Mouse (Mus musculus) limb, embryonic 12.5 days (tissue): ENCODE measurements around the gene Arhgap42. TPM values are rescaled to one million over a fixed set of nuclear protein-coding genes. Genes with fewer than 3 reads are reported as not detected.

Experiments used
- ATAC-seq: fragments of 200-750 bp; cut with Nextera tagmentation; 2 replicates; pipeline ENCODE4 v1.8.0; 2017; ENCODE audit warnings: low read depth, moderate TSS enrichment; ENCODE audit not compliant: insufficient number of reproducible peaks, insufficient read depth, low FRiP score, low TSS enrichment
- H3K27ac ChIP-seq: fragments of 300-500 bp; sonication (generic); 2 replicates; pipeline ENCODE4 v1.5.1; 2016; ENCODE audit warnings: mild to moderate bottlenecking, moderate library complexity
- H3K27me3 ChIP-seq: fragments of 300-500 bp; sonication (generic); 2 replicates; pipeline ENCODE4 v1.6.1; 2016; ENCODE audit warnings: mild to moderate bottlenecking, moderate library complexity
- H3K36me3 ChIP-seq: fragments of 300-500 bp; sonication (generic); 2 replicates; pipeline ENCODE4 v1.6.1; 2016; ENCODE audit warnings: mild to moderate bottlenecking, moderate library complexity
- H3K4me1 ChIP-seq: fragments of 300-500 bp; sonication (generic); replicated peaks from 2 replicates; pipeline ENCODE4 v1.6.1; 2016
- H3K4me2 ChIP-seq: fragments of 300-500 bp; sonication (generic); 2 replicates; pipeline ENCODE4 v1.6.1; 2016; ENCODE audit warnings: mild to moderate bottlenecking, moderate library complexity
- H3K4me3 ChIP-seq: fragments of 300-500 bp; sonication (generic); replicated peaks from 2 replicates; pipeline ENCODE4 v1.5.1; 2016; ENCODE audit warnings: mild to moderate bottlenecking
- H3K9ac ChIP-seq: fragments of 300-500 bp; sonication (generic); replicated peaks from 2 replicates; pipeline ENCODE4 v1.6.1; 2016; ENCODE audit warnings: mild to moderate bottlenecking, moderate library complexity
- H3K9me3 ChIP-seq: fragments of 300-500 bp; sonication (generic); 2 replicates; pipeline ENCODE4 v1.6.1; 2016; ENCODE audit warnings: mild to moderate bottlenecking, moderate library complexity
- WGBS: fragments of 180-500 bp; shearing (Covaris S2); methylation state at CpG from one replicate; pipeline ENCODE4 v1.1.7; 2016; 5-methylcytosine and 5-hydroxymethylcytosine counted together
- polyA plus RNA-seq: library from polyadenylated mRNA; unstranded; fragments of >200 nt; fragmentation: Nextera tagmentation; extraction: Ambion mirVana; gene quantifications from 2 replicates; pipeline ENCODE4 v1.2.1, GENCODE M21; 2016

Arhgap42 gene
- polyA plus RNA-seq, 1 experiment from 2014 or later = 56.8 TPM

GRCm38 (mm10) chr9:9101055-9101454 lies 137.8 kb downstream of the Arhgap42 start:
- Histone ChIP-seq H3K9me3 (no peaks in the 10 kb centered on the region), H3K27ac (no peak overlapping the region), H3K4me1 (no peaks in the 10 kb centered on the region), H3K36me3 (no peaks in the 10 kb centered on the region), H3K9ac (no peak overlapping the region), H3K27me3 (no peaks in the 10 kb centered on the region), H3K4me3 (no peak overlapping the region), H3K4me2 (no peak overlapping the region)
- no peak for ATAC-seq
- 87% methylated on average over 4 of the region's 4 CpGs for WGBS

- no peak overlapping the region for H3K4me2 ChIP-seq
- H3K9ac ChIP-seq = no peak overlapping the region
- no peaks in the 10 kb centered on the region for H3K36me3 ChIP-seq
- H3K9me3 ChIP-seq = no peaks in the 10 kb centered on the region
- no peak overlapping the region for H3K27ac ChIP-seq
- ATAC-seq = no peak
- H3K4me3 ChIP-seq = no peak overlapping the region
- H3K27me3 ChIP-seq = no peaks in the 10 kb centered on the region
- whole genome bisulfite sequencing = 96% methylated on average over 4 of the region's 4 CpGs
- peaks cover 5% of the 10 kb centered on the region; the same call in 1 of the 2 replicates for H3K4me1 ChIP-seq
These were observed 141.1 kb downstream of the Arhgap42 start for GRCm38 (mm10) chr9:9097835-9098234.

GRCm38 (mm10) chr9:9096761-9097160 lies 142.1 kb downstream of the Arhgap42 start:
- Histone ChIP-seq H3K36me3 (no peaks in the 10 kb centered on the region), H3K4me2 (no peak overlapping the region), H3K27me3 (no peaks in the 10 kb centered on the region), H3K9me3 (no peaks in the 10 kb centered on the region), H3K4me3 (no peak overlapping the region), H3K4me1 (peaks cover 7% of the 10 kb centered on the region; the same call in 1 of the 2 replicates), H3K27ac (no peak overlapping the region), H3K9ac (no peak overlapping the region)
- no peak for ATAC-seq
- WGBS = 56% methylated on average over 1 of the region's 1 CpGs

DNA sequence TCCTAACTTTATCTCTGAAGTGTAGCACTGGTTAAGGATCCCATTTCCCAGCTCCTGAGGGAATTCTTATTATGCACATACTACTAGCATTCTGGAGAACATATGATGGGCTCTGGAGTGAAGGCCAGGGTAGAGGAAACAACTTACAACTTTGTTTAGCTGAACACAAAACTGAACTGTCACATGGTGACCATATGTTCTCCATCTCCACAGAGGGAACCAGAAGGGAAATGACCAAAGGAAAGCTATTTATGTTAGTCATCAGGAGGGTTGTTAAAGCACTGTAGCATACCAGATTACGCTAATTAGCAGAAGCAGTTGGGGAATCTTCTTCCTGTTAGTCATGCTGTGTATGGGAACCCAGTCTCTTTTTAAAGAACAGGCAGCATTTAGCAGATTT lies 145.8 kb downstream of the Arhgap42 start:
- Histone ChIP-seq H3K9me3 (no peaks in the 10 kb centered on the region), H3K27me3 (no peaks in the 10 kb centered on the region), H3K4me1 (peaks cover 7% of the 10 kb centered on the region; the same call in 1 of the 2 replicates), H3K4me2 (no peak overlapping the region), H3K4me3 (no peak overlapping the region), H3K27ac (no peak overlapping the region), H3K36me3 (no peaks in the 10 kb centered on the region), H3K9ac (no peak overlapping the region)
- WGBS = 23% methylated on average over 1 of the region's 1 CpGs
- ATAC-seq = 0 out of 2 replicates have a peak, but pooled peaks have one; percentile 37

DNA sequence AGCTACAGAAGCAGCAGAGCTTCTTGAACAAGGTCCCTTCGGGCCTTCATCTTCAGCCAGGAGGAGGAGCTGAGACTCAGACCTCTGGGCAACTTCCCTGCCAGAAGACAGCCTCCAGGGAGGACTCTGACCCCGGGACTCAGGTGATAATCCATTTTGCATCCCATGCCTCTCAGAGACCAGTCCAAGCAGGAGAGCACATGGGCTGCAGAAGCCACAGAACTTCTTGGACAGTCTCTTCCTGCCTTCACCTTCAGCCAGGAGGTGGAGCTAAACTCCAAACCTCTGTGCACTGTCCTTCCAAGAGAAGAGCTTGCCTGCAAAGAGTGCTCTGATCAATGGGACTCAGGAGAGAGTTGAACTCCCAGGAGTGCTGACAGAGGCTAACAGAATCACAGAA lies 155.5 kb downstream of the Arhgap42 start:
- Histone ChIP-seq H3K27ac (no peak overlapping the region), H3K4me1 (no peaks in the 10 kb centered on the region), H3K9me3 (no peaks in the 10 kb centered on the region), H3K9ac (no peak overlapping the region), H3K4me3 (no peak overlapping the region), H3K4me2 (no peak overlapping the region), H3K27me3 (no peaks in the 10 kb centered on the region), H3K36me3 (no peaks in the 10 kb centered on the region)
- no peak for ATAC-seq
- 67% methylated on average over 2 of the region's 2 CpGs for WGBS

GRCm38 (mm10) chr9:9052920-9053319 lies 186.0 kb downstream of the Arhgap42 start:
- H3K27me3 ChIP-seq = no peaks in the 10 kb centered on the region
- no peaks in the 10 kb centered on the region; the same call in 1 of the 2 replicates for H3K4me1 ChIP-seq
- no peak for ATAC-seq
- H3K9me3 ChIP-seq = no peaks in the 10 kb centered on the region; the same call in 1 of the 2 replicates
- no peak overlapping the region for H3K4me3 ChIP-seq
- no peak overlapping the region for H3K4me2 ChIP-seq
- H3K27ac ChIP-seq = no peak overlapping the region
- peaks cover 25% of the 10 kb centered on the region for H3K36me3 ChIP-seq
- no peak overlapping the region for H3K9ac ChIP-seq

DNA sequence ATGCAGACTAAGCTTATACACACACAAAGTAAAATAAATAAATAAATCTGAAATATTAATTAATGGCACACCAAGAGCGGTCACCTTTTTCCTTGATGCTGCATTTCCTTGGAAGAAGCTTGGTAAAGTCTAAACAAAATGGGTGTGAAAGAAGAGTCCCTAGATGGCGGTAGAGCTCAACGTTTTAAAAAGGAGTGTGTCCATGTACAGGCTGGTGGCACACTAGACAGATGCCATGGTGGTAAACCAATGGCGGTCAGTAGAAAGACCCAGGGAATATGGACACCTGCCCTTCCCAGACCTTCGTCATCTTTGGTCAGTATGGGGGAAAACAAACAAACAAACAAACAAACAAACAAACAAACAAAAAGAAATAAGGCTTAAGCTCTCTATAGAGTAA lies 187.7 kb downstream of the Arhgap42 start:
- H3K4me2 ChIP-seq = no peak overlapping the region
- H3K36me3 ChIP-seq = peaks cover 18% of the 10 kb centered on the region
- H3K4me1 ChIP-seq = no peaks in the 10 kb centered on the region; the same call in 1 of the 2 replicates
- H3K4me3 ChIP-seq = no peak overlapping the region
- ATAC-seq = no peak
- H3K9ac ChIP-seq = no peak overlapping the region
- no peaks in the 10 kb centered on the region for H3K27me3 ChIP-seq
- no peaks in the 10 kb centered on the region; the same call in 1 of the 2 replicates for H3K9me3 ChIP-seq
- no peak overlapping the region for H3K27ac ChIP-seq
- 56% methylated on average over 5 of the region's 5 CpGs for WGBS

DNA sequence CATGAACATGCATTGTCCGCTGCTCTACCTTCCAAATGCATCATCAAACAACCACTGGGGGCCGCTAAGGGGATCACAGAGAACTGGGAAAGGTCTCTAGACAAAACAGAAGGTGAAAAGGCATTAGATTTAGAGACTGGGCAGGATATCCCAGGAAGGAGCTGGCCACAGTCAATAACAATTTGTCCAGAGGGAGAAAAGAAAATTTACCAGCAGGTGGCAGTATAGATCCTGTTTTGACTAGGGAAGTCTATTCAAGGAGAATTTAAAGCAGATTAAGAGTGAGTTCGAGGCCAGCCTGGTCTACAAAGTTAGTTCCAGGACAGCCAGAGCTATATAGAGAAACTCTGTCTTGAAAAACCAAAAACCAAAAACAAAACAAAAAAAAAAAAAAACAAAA lies 189.7 kb downstream of the Arhgap42 start:
- Histone ChIP-seq H3K4me3 (no peak overlapping the region), H3K36me3 (peaks cover 29% of the 10 kb centered on the region), H3K27me3 (no peaks in the 10 kb centered on the region), H3K9ac (no peak overlapping the region), H3K9me3 (no peaks in the 10 kb centered on the region), H3K4me1 (no peaks in the 10 kb centered on the region; the same call in 1 of the 2 replicates), H3K4me2 (no peak overlapping the region), H3K27ac (no peak overlapping the region)
- WGBS = 49% methylated on average over 3 of the region's 3 CpGs
- ATAC-seq = no peak

DNA sequence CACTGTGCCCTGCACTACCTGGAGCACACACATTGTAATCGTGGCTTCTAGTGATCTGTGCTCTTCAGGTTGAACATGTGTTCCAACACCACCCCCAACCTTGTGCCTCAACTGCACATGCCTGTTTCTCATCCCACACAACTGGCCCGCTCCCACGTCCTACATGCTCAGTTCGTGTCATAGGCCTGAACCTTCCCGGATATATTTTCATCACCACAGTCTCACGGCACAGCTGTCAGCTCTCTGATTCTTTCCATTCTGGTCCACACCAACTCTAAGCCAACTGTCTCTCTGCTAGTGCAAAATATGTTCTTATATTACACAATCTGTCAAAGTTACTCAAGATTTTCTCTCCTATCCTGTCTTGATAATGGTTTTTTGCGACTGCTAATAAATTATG lies 197.9 kb downstream of the Arhgap42 start:
- Histone ChIP-seq H3K27me3 (no peaks in the 10 kb centered on the region), H3K9ac (no peak overlapping the region), H3K27ac (no peak overlapping the region), H3K9me3 (no peaks in the 10 kb centered on the region), H3K4me2 (no peak overlapping the region), H3K4me1 (no peaks in the 10 kb centered on the region), H3K36me3 (peaks cover 21% of the 10 kb centered on the region), H3K4me3 (no peak overlapping the region)
- WGBS = 93% methylated on average over 7 of the region's 7 CpGs
- ATAC-seq = no peak

- Histone ChIP-seq H3K4me1 (no peaks in the 10 kb centered on the region), H3K4me2 (no peak overlapping the region), H3K4me3 (no peak overlapping the region), H3K27me3 (no peaks in the 10 kb centered on the region), H3K36me3 (peaks cover 23% of the 10 kb centered on the region; the same call in 1 of the 2 replicates), H3K9me3 (no peaks in the 10 kb centered on the region), H3K27ac (no peak overlapping the region), H3K9ac (no peak overlapping the region)
- 82% methylated on average over 3 of the region's 3 CpGs for WGBS
- ATAC-seq = no peak
These were observed 201.8 kb downstream of the Arhgap42 start for GRCm38 (mm10) chr9:9037017-9037671.

- WGBS = 75% methylated on average over 3 of the region's 3 CpGs
- no peaks in the 10 kb centered on the region for H3K9me3 ChIP-seq
- no peak for ATAC-seq
- H3K27me3 ChIP-seq = no peaks in the 10 kb centered on the region
- no peak overlapping the region for H3K4me2 ChIP-seq
- H3K4me3 ChIP-seq = no peak overlapping the region
- peak overlapping the region; percentile 50; the same call in 1 of the 2 replicates for H3K27ac ChIP-seq
- peaks cover 35% of the 10 kb centered on the region for H3K36me3 ChIP-seq
- H3K4me1 ChIP-seq = peaks cover 6% of the 10 kb centered on the region; the same call in 1 of the 2 replicates
- no peak overlapping the region for H3K9ac ChIP-seq
These were observed 211.0 kb downstream of the Arhgap42 start for GRCm38 (mm10) chr9:9027904-9028303.

- Histone ChIP-seq H3K9me3 (no peaks in the 10 kb centered on the region), H3K9ac (no peak overlapping the region), H3K27ac (peak overlapping the region; percentile 50), H3K36me3 (peaks cover 35% of the 10 kb centered on the region), H3K4me3 (no peak overlapping the region), H3K27me3 (no peaks in the 10 kb centered on the region), H3K4me2 (no peak overlapping the region), H3K4me1 (peaks cover 6% of the 10 kb centered on the region; the same call in 1 of the 2 replicates)
- WGBS = 24% methylated on average over 5 of the region's 5 CpGs
- peak; percentile 52; the same call in 1 of the 2 replicates for ATAC-seq
These were observed 211.5 kb downstream of the Arhgap42 start for GRCm38 (mm10) chr9:9027445-9027844.
